10 mouse cellular contexts compared by ENCODE assay signal in the genomic region with DNA sequence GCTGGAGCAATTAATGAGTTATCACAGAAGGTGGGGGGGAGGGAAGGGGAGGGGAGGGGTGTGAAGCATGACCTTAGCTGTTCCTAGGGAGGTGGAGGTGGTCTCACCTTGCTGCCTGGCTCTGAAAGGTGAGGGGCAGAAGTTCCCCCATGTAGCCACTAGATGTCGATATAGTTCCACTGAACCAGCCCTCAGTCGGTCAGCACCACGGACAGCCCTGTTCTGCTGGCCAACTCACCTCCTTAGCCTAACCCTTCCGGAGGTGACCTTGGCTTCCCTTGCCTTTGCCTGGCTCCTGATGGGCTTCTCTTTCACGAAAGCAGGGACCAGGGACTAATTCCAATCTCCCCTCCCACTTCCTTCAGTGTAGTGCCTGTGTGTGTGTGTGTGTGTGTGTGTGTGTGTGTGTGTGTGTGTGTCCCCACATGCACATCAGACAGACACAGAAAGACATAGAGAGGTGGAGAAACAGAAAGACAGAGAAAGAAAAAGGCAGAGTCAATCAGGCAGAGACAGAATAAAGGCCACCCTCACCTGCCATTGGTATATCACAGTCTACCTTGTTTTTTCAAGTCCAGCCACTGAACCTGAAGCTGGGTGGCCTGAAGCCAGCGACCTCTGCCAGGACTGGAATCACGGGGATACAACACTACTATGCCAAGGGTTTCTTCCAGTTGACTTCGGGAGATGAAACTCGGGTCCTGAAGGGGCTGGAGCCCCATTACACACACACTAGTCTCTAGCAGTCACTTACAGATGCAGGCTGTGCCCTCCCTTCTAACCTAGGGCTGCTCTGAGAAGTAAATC.
DNase-seq lines count a peak whose midpoint lies in the region; ATAC-seq and TF ChIP-seq lines count a peak whose summit lies in the region.
"Had no signal": no experiment of that assay in that cellular context is flagged by ENCODE, and none has a peak within 500 bp of the region (broad histone marks: within the 10 kb centered on the region; RNA-seq: fewer than 3 reads in every experiment).

No protein-coding gene starts in this region.

- H3K4me1 ChIP-seq in forebrain, embryonic 10.5 days, result peaks cover 4% of the 10 kb centered on the region; the same call in 1 of the 2 replicates
- H3K4me1 ChIP-seq in hindbrain, embryonic 12.5 days, result peaks cover 3% of the 10 kb centered on the region; the same call in 1 of the 2 replicates
- no peaks in the 10 kb centered on the region for H3K4me1 ChIP-seq in limb, embryonic 11.5 days (ENCODE audit: control insufficient read depth, insufficient read depth, low read length)
- peaks cover 5% of the 10 kb centered on the region; the same call in 1 of the 2 replicates for H3K4me1 ChIP-seq in midbrain, embryonic 16.5 days (ENCODE audit: control insufficient read depth, insufficient read depth, low read length)
- H3K4me1 ChIP-seq in testis, adult 2 months (ENCODE audit: control insufficient read depth, insufficient read depth, low read length), result no peaks in the 10 kb centered on the region
- H3K4me1 ChIP-seq: embryonic facial prominence, embryonic 12.5 days had no signal

- H3K4me3 ChIP-seq in forebrain, embryonic 10.5 days, result no peak overlapping the region
- H3K4me3 ChIP-seq in hindbrain, embryonic 12.5 days, result no peak overlapping the region
- no peak overlapping the region for H3K4me3 ChIP-seq in limb, embryonic 11.5 days (ENCODE audit: low read depth, low read length)
- no peak overlapping the region for H3K4me3 ChIP-seq in midbrain, embryonic 16.5 days (ENCODE audit: low read depth, low read length)
- no peak overlapping the region for H3K4me3 ChIP-seq in testis, adult 2 months (ENCODE audit: control insufficient read depth, low read depth, low read length)
- H3K4me3 ChIP-seq: embryonic facial prominence, embryonic 12.5 days had no signal

- no peak overlapping the region for H3K9ac ChIP-seq in hindbrain, embryonic 12.5 days
- no peak overlapping the region for H3K9ac ChIP-seq in limb, embryonic 11.5 days (ENCODE audit: low read length)
- no peak overlapping the region for H3K9ac ChIP-seq in midbrain, embryonic 16.5 days (ENCODE audit: low read depth, low read length)
- H3K9ac ChIP-seq: embryonic facial prominence, embryonic 12.5 days had no signal

- 37% methylated on average over 9 of the region's 9 CpGs for WGBS in forebrain, embryonic 10.5 days
- WGBS in hindbrain, embryonic 12.5 days, result 33% methylated on average over 9 of the region's 9 CpGs
- 31% methylated on average over 9 of the region's 9 CpGs for WGBS in limb, embryonic 11.5 days
- 38% methylated on average over 9 of the region's 9 CpGs for WGBS in midbrain, embryonic 16.5 days

- no peak overlapping the region for H3K4me2 ChIP-seq in hindbrain, embryonic 12.5 days (replicated peaks)
- H3K4me2 ChIP-seq in limb, embryonic 11.5 days (ENCODE audit: low read depth, severe bottlenecking), result no peak overlapping the region
- 0 out of 2 replicates have a peak overlapping the region, but pooled peaks have one; percentile 28 for H3K4me2 ChIP-seq in midbrain, embryonic 16.5 days (ENCODE audit: low read length)
- H3K4me2 ChIP-seq: embryonic facial prominence, embryonic 12.5 days had no signal

- H3K27ac ChIP-seq in forebrain, embryonic 10.5 days, result no peak overlapping the region
- no peak overlapping the region for H3K27ac ChIP-seq in hindbrain, embryonic 12.5 days
- no peak overlapping the region for H3K27ac ChIP-seq in limb, embryonic 11.5 days (replicated peaks; ENCODE audit: low read depth, low read length)
- no peak overlapping the region for H3K27ac ChIP-seq in midbrain, embryonic 16.5 days (ENCODE audit: low read length)
- H3K27ac ChIP-seq in testis, adult 2 months (ENCODE audit: control insufficient read depth, insufficient read depth, low read depth, low read length), result no peak overlapping the region
- H3K27ac ChIP-seq: embryonic facial prominence, embryonic 12.5 days; macrophage had no signal

- peak; percentile 98 for TF ChIP-seq CTCF in testis, adult 2 months (IDR thresholded peaks at IDR 0.05; ENCODE audit: control insufficient read depth, insufficient read depth, insufficient replicate concordance, low read depth, low read length)

- peak; percentile 25 to 55 for DNase-seq in spleen, adult 18-20 months
- no peak for DNase-seq in spleen, adult 12 weeks (ENCODE audit: low spot score)
- peak; percentile 80 for DNase-seq in brain, adult 2 months (ENCODE audit: low read depth, low spot score)
- DNase-seq in forebrain, embryonic 10.5 days (ENCODE audit: extremely low spot score, low spot score), result peak; percentile 63
- DNase-seq in limb, embryonic 11.5 days (ENCODE audit: low spot score), result peak; percentile 85

- no peaks in the 10 kb centered on the region for H3K9me3 ChIP-seq in forebrain, embryonic 10.5 days
- no peaks in the 10 kb centered on the region for H3K9me3 ChIP-seq in hindbrain, embryonic 12.5 days (replicated peaks)
- no peaks in the 10 kb centered on the region for H3K9me3 ChIP-seq in limb, embryonic 11.5 days (ENCODE audit: control insufficient read depth, low read length)
- H3K9me3 ChIP-seq in midbrain, embryonic 16.5 days (replicated peaks; ENCODE audit: control insufficient read depth, low read length, poor library complexity, severe bottlenecking), result no peaks in the 10 kb centered on the region
- H3K9me3 ChIP-seq: embryonic facial prominence, embryonic 12.5 days had no signal

- TF ChIP-seq POLR2A in testis, adult 2 months (IDR thresholded peaks at IDR 0.05; ENCODE audit: control insufficient read depth, low read depth, low read length), result no peak

- no peaks in the 10 kb centered on the region for H3K27me3 ChIP-seq in forebrain, embryonic 10.5 days (ENCODE audit: poor library complexity, severe bottlenecking)
- H3K27me3 ChIP-seq in hindbrain, embryonic 12.5 days, result peaks cover 8% of the 10 kb centered on the region; the same call in 1 of the 2 replicates
- no peaks in the 10 kb centered on the region for H3K27me3 ChIP-seq in limb, embryonic 11.5 days (ENCODE audit: control insufficient read depth, insufficient read depth, low read length)
- H3K27me3 ChIP-seq in midbrain, embryonic 16.5 days (ENCODE audit: control insufficient read depth, insufficient read depth, low read depth, low read length), result no peaks in the 10 kb centered on the region
- no peaks in the 10 kb centered on the region for H3K27me3 ChIP-seq in testis, adult 2 months (ENCODE audit: control insufficient read depth, insufficient read depth, low read length)
- H3K27me3 ChIP-seq: embryonic facial prominence, embryonic 12.5 days had no signal

- no peaks in the 10 kb centered on the region for H3K36me3 ChIP-seq in forebrain, embryonic 10.5 days (replicated peaks)
- no peaks in the 10 kb centered on the region for H3K36me3 ChIP-seq in hindbrain, embryonic 12.5 days
- no peaks in the 10 kb centered on the region for H3K36me3 ChIP-seq in limb, embryonic 11.5 days (ENCODE audit: control insufficient read depth, insufficient read depth, low read length)
- H3K36me3 ChIP-seq in midbrain, embryonic 16.5 days (ENCODE audit: control insufficient read depth, insufficient read depth, low read length), result no peaks in the 10 kb centered on the region
- H3K36me3 ChIP-seq in testis, adult 2 months (ENCODE audit: control insufficient read depth, insufficient read depth, low read length), result no peaks in the 10 kb centered on the region
- H3K36me3 ChIP-seq: embryonic facial prominence, embryonic 12.5 days had no signal

- ATAC-seq in hindbrain, embryonic 12.5 days (ENCODE audit: low FRiP score), result peak; percentile 69
- ATAC-seq in limb, embryonic 11.5 days (ENCODE audit: insufficient number of reproducible peaks, low FRiP score, low TSS enrichment, low read depth), result 0 out of 2 replicates have a peak, but pooled peaks have one; percentile 54
- peak; percentile 56 for ATAC-seq in midbrain, embryonic 16.5 days
